Mouse (Mus musculus) cerebellum, adult 2 months (tissue): Measurements from ENCODE around the gene Gpc2. TPM values are rescaled to one million over a fixed set of nuclear protein-coding genes. Genes with fewer than 3 reads are reported as not detected.

Source experiments
- DNase-seq, 2 experiments: peaks; one replicate each; pipeline ENCODE4 v3.0.0; 2021
- H3K27ac ChIP-seq: fragments of 200-500 bp; 2 replicates; pipeline ENCODE4 v1.5.1; 2012; ENCODE audit warnings: low read length, control low read depth, inconsistent platforms; ENCODE audit not compliant: insufficient read depth
- H3K27me3 ChIP-seq: fragments of 200-500 bp; 2 replicates; pipeline ENCODE4 v1.6.1; 2012; ENCODE audit warnings: inconsistent platforms, mild to moderate bottlenecking, low read length, moderate library complexity; ENCODE audit not compliant: control insufficient read depth, insufficient read depth
- H3K4me1 ChIP-seq: fragments of 200-500 bp; 2 replicates; pipeline ENCODE4 v1.6.1; 2011; ENCODE audit warnings: low read length; ENCODE audit not compliant: control insufficient read depth, insufficient read depth
- H3K4me3 ChIP-seq: fragments of 200-500 bp; replicated peaks from 2 replicates; pipeline ENCODE3; 2011; ENCODE audit warnings: mild to moderate bottlenecking, low read depth, low read length, control low read depth; ENCODE audit not compliant: insufficient read depth
- CTCF ChIP-seq: fragments of 200-500 bp; IDR thresholded peaks from 2 replicates; pipeline ENCODE4 v1.5.1; 2011; ENCODE audit warnings: low read depth, mild to moderate bottlenecking, control low read depth, low read length, moderate library complexity, borderline replicate concordance; ENCODE audit not compliant: insufficient read depth
- POLR2A ChIP-seq: fragments of 200-500 bp; IDR thresholded peaks from 2 replicates; pipeline ENCODE4 v1.6.1; 2011; ENCODE audit warnings: low read length, control low read depth, borderline replicate concordance; ENCODE audit not compliant: insufficient read depth
- whole genome bisulfite sequencing: fragments of 180-500 bp; shearing (Covaris S2); methylation state at CpG from one replicate; pipeline ENCODE4 v1.1.7; 2018; 5-methylcytosine and 5-hydroxymethylcytosine counted together
- polyA plus RNA-seq: library from polyadenylated mRNA; depleted of rRNA; stranded (reverse); fragments of >200 nt; gene quantifications from 2 replicates; pipeline ENCODE4 v1.2.3, GENCODE M21; 2012; rRNA removed

The Gpc2 gene
- polyA plus RNA-seq, result 4.6 and 4.7 TPM in 2 replicates

GRCm38 (mm10) chr5:138279585-138280424 lies at the start of gene Gpc2, which contains the start of the genes Gm43720 and Stag3:
Gpc2 (minus strand) TSS chr5:138280005.
Gm43720 (minus strand) TSS chr5:138279958.
Stag3 (plus strand) TSS chr5:138280240.
- DNase-seq, result peak; percentile 51 to 63
- Histone ChIP-seq H3K27ac (no peak within 1 kb of the TSS), H3K4me3 (peak within 1 kb of the TSS; percentile 29), H3K4me1 (no peaks in the 10 kb centered on the region), H3K27me3 (no peaks in the 10 kb centered on the region)
- WGBS, result under 1% methylated on average over 56 of the region's 56 CpGs
- no peak for TF ChIP-seq CTCF
- no peak for TF ChIP-seq POLR2A

DNA sequence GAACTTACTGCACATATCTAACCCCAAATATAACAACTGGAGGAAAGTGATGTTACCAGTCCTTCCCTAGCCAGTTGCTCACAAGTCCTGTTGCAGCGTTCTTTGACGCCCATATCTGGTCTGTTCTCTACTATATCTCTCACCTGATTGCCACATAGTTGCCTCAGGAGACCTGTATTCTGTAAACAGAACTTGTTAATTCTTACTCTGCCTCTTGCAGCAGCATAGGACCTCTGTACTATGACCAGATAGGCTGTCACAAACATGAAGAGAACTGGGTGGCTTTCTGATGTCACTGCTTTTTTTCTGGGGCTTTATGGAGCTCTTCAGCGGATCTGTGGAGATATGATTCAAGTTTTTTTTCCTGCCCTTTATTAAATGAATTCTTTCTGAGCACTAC lies 33.0 kb upstream of the Gpc2 start:
- Histone ChIP-seq H3K27ac (no peak overlapping the region), H3K4me3 (no peak overlapping the region), H3K27me3 (no peaks in the 10 kb centered on the region), H3K4me1 (no peaks in the 10 kb centered on the region)
- 93% methylated on average over 3 of the region's 3 CpGs for WGBS
- TF ChIP-seq CTCF, result no peak
- DNase-seq, result no peak

- TF ChIP-seq POLR2A (no peak), CTCF (no peak)
- Histone ChIP-seq H3K27ac (no peak overlapping the region), H3K27me3 (no peaks in the 10 kb centered on the region), H3K4me1 (no peaks in the 10 kb centered on the region), H3K4me3 (no peak overlapping the region)
- 89% methylated on average over 2 of the region's 2 CpGs for WGBS
- DNase-seq, result no peak
These were observed 19.8 kb upstream of the Gpc2 start for GRCm38 (mm10) chr5:138299613-138300012.

GRCm38 (mm10) chr5:138294158-138294557 lies 14.4 kb upstream of the Gpc2 start:
- Histone ChIP-seq H3K4me1 (no peaks in the 10 kb centered on the region), H3K4me3 (no peak overlapping the region), H3K27me3 (no peaks in the 10 kb centered on the region), H3K27ac (no peak overlapping the region)
- DNase-seq, result no peak
- no peak for TF ChIP-seq CTCF
- TF ChIP-seq POLR2A, result no peak

DNA sequence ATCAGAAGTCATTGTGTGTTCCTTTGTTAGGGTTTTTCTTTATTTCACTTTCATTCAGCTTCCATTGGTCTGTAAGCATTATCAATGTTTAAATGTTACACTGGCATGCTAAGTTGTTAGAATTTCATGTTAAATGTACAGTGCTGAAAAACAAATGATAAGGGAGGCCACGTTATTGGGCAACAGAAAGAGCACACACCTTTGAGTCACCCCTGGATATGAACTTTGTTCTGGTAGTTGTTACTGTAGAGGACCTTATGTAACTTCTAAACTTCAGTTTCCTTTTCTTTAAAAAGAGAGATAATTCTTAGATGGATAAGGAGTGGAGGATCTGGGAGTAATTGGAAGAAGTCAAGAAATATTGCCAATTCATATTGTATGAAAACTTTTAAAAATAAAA lies 11.8 kb upstream of the Gpc2 start:
- TF ChIP-seq POLR2A (no peak), CTCF (no peak)
- Histone ChIP-seq H3K4me1 (no peaks in the 10 kb centered on the region), H3K27me3 (no peaks in the 10 kb centered on the region), H3K4me3 (no peak overlapping the region), H3K27ac (no peak overlapping the region)
- WGBS, result 75% methylated on average over 1 of the region's 1 CpGs
- no peak for DNase-seq

GRCm38 (mm10) chr5:138287861-138288260 lies 8.1 kb upstream of the Gpc2 start:
- Histone ChIP-seq H3K27me3 (no peaks in the 10 kb centered on the region), H3K4me1 (no peaks in the 10 kb centered on the region), H3K4me3 (no peak overlapping the region), H3K27ac (no peak overlapping the region)
- TF ChIP-seq POLR2A (no peak), CTCF (no peak)
- DNase-seq, result no peak
- WGBS, result 72% methylated on average over 3 of the region's 3 CpGs

DNA sequence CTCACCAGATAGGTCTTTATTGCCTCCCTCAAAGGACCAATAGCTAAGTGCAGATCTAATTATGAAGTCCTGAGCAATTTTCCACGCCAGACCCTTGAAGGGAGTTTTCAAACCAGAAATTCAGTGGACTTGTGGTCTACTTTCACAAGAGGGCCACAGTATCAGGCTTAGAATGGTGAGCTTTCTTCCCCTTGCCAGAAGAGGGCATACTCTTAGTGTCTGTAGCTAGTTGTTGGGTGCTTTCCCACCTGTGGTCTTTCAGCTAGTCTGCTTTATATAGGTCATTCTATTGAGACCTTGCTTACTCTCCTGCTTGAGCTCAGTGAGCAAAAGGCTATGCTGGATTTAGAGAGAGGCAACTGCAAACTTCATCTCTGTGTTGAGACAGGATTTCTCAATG lies 3.7 kb upstream of the Gpc2 start:
- no peak for DNase-seq
- no peak for TF ChIP-seq CTCF
- TF ChIP-seq POLR2A, result no peak
- Histone ChIP-seq H3K4me3 (no peak overlapping the region), H3K27ac (no peak overlapping the region), H3K4me1 (no peaks in the 10 kb centered on the region), H3K27me3 (no peaks in the 10 kb centered on the region)
- 63% methylated on average over 1 of the region's 1 CpGs for WGBS

- no peaks in the 10 kb centered on the region for H3K27me3 ChIP-seq
- TF ChIP-seq CTCF, result no peak
- no peak for TF ChIP-seq POLR2A
- H3K27ac ChIP-seq, result no peak overlapping the region
- no peak overlapping the region for H3K4me3 ChIP-seq
- H3K4me1 ChIP-seq, result no peaks in the 10 kb centered on the region
- 86% methylated on average over 2 of the region's 2 CpGs for WGBS
- DNase-seq, result no peak
These were observed 2.0 kb upstream of the Gpc2 start for GRCm38 (mm10) chr5:138281798-138282197.
